Mouse (Mus musculus) erythroblast, embryonic 14.5 days (primary cell): ENCODE measurements at regions not wholly inside any gene's neighbourhood (a gene's known extent, or its start where the extent isn't known, plus 50 kb on each side); places are given as distances from the start of the nearest gene placed in this dataset.

Experiments used
- GATA1 ChIP-seq: IDR thresholded peaks from 2 replicates; pipeline ENCODE4 v1.6.1; 2012; ENCODE audit warnings: low read length, inconsistent platforms, mixed read lengths
- TAL1 ChIP-seq: IDR thresholded peaks from 3 replicates; pipeline ENCODE4 v1.6.1; 2012; ENCODE audit warnings: low read length, inconsistent platforms, mixed read lengths

GRCm38 (mm10) chr5:35170369-35171130 lies 65.0 kb upstream of the Lrpap1 start:
- TF ChIP-seq GATA1: no peak
- TF ChIP-seq TAL1: no peak
